Mouse (Mus musculus): ENCODE results near the gene Sdk1.

- TF ChIP-seq CTCF (IDR thresholded peaks at IDR 0.05; ENCODE audit: low read depth), result no peak
- TF ChIP-seq EP300 (optimal IDR thresholded peaks at IDR 0.05), result no peak
These were observed 163.4 kb downstream of the Sdk1 start for GRCm38 (mm10) chr5:141404651-141405050.

Measured in stomach, postnatal 0 days (tissue).